Mouse (Mus musculus): Measurements from ENCODE around the gene Mbd3l2.

DNA sequence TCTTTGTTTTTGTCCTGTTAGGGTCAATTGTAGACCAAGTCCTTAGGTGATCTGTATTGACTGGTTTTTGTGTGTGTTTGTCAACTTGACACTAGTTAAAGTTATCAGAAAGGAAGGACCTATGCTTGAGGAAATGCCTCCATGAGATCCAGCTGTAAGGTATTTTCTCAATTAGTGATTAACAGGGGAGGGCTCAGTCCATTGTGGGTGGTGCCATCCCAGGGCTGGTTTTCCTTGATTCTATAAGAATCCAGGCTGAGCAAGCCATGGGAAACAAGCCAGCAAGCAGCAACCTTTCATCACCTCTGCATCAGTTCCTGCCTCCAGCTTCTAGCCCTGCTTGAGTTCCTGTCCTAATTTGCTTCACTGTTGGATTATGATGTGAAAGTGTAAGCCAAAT is at the start of gene Mbd3l2:
- TF ChIP-seq HCFC1 (IDR thresholded peaks at IDR 0.05; ENCODE audit: borderline replicate concordance, insufficient read depth, low read length) (no peak), MAFK (IDR thresholded peaks at IDR 0.05; ENCODE audit: insufficient read depth, low read depth, low read length) (no peak), ZC3H11A (IDR thresholded peaks at IDR 0.05; ENCODE audit: borderline replicate concordance, low read depth, low read length) (no peak)

All from ES-E14 (cell line).